Mouse (Mus musculus): ENCODE results near the gene Polr2a. TPM values are rescaled to one million over a fixed set of nuclear protein-coding genes. Genes with fewer than 3 reads are reported as not detected.

Gene Polr2a
- polyA plus RNA-seq, 1 experiment from 2014 or later: 61.2 TPM

- 64% methylated on average over 5 of the region's 5 CpGs for WGBS
- no peak overlapping the region for H3K4me2 ChIP-seq (ENCODE audit: low read depth, low read length, severe bottlenecking)
- peaks cover 7% of the 10 kb centered on the region; the same call in 1 of the 2 replicates for H3K4me1 ChIP-seq (replicated peaks; ENCODE audit: control insufficient read depth, insufficient read depth, low read length)
- no peaks in the 10 kb centered on the region for H3K9me3 ChIP-seq (ENCODE audit: control insufficient read depth, low read length)
- DNase-seq (ENCODE audit: low spot score): no peak
- H3K27me3 ChIP-seq (ENCODE audit: control insufficient read depth, insufficient read depth, low read length): peaks cover 6% of the 10 kb centered on the region
- H3K4me3 ChIP-seq (ENCODE audit: low read depth, low read length): no peak overlapping the region
- H3K36me3 ChIP-seq (ENCODE audit: control insufficient read depth, insufficient read depth, low read length): no peaks in the 10 kb centered on the region
- ATAC-seq (replicated peaks; ENCODE audit: low FRiP score): no peak
- H3K27ac ChIP-seq (ENCODE audit: low read depth, low read length): no peak overlapping the region
- no peak overlapping the region for H3K9ac ChIP-seq (ENCODE audit: low read length)
Measured at GRCm38 (mm10) chr11:69793429-69793828, 35.0 kb upstream of the Polr2a start.

- H3K9me3 ChIP-seq (ENCODE audit: control insufficient read depth, low read length): no peaks in the 10 kb centered on the region
- peaks cover 7% of the 10 kb centered on the region; the same call in 1 of the 2 replicates for H3K4me1 ChIP-seq (replicated peaks; ENCODE audit: control insufficient read depth, insufficient read depth, low read length)
- no peak overlapping the region for H3K4me3 ChIP-seq (ENCODE audit: low read depth, low read length)
- H3K4me2 ChIP-seq (ENCODE audit: low read depth, low read length, severe bottlenecking): no peak overlapping the region
- no peak overlapping the region for H3K9ac ChIP-seq (ENCODE audit: low read length)
- peaks cover 2% of the 10 kb centered on the region for H3K27me3 ChIP-seq (ENCODE audit: control insufficient read depth, insufficient read depth, low read length)
- ATAC-seq (replicated peaks; ENCODE audit: low FRiP score): no peak
- H3K36me3 ChIP-seq (ENCODE audit: control insufficient read depth, insufficient read depth, low read length): no peaks in the 10 kb centered on the region
- DNase-seq (ENCODE audit: low spot score): no peak
- no peak overlapping the region for H3K27ac ChIP-seq (ENCODE audit: low read depth, low read length)
- WGBS: 74% methylated on average over 5 of the region's 5 CpGs
Measured at GRCm38 (mm10) chr11:69791420-69791819, 33.0 kb upstream of the Polr2a start.

- no peaks in the 10 kb centered on the region for H3K4me1 ChIP-seq (replicated peaks; ENCODE audit: control insufficient read depth, insufficient read depth, low read length)
- no peak for DNase-seq (ENCODE audit: low spot score)
- 72% methylated on average over 5 of the region's 5 CpGs for WGBS
- ATAC-seq (replicated peaks; ENCODE audit: low FRiP score): no peak
- no peak overlapping the region for H3K27ac ChIP-seq (ENCODE audit: low read depth, low read length)
- no peak overlapping the region for H3K4me3 ChIP-seq (ENCODE audit: low read depth, low read length)
- H3K36me3 ChIP-seq (ENCODE audit: control insufficient read depth, insufficient read depth, low read length): no peaks in the 10 kb centered on the region
- H3K9ac ChIP-seq (ENCODE audit: low read length): no peak overlapping the region
- no peaks in the 10 kb centered on the region for H3K27me3 ChIP-seq (ENCODE audit: control insufficient read depth, insufficient read depth, low read length)
- no peak overlapping the region for H3K4me2 ChIP-seq (ENCODE audit: low read depth, low read length, severe bottlenecking)
- H3K9me3 ChIP-seq (ENCODE audit: control insufficient read depth, low read length): no peaks in the 10 kb centered on the region
Measured at GRCm38 (mm10) chr11:69789431-69789830, 31.0 kb upstream of the Polr2a start.

DNA sequence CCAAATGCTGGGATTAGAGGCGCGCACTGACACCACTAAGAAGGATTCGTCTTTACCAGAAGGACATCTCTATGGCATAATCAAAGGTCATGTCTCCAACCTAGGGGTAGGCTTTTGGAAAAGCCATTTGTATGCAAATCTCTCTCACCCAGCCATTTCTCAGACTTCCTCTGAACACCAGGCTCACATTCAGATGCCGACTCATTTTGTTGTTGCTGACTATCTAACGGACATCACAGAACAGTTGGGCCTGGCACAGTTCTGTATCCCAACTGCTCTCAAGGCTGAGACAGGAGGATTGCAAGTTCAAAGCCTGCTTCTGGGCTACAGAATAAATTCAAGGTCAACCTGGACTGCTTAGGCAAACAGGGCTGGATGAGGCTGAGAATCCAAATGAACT, 28.9 kb upstream of the Polr2a start:
- no peak overlapping the region for H3K4me3 ChIP-seq (ENCODE audit: low read depth, low read length)
- no peak overlapping the region for H3K4me2 ChIP-seq (ENCODE audit: low read depth, low read length, severe bottlenecking)
- H3K9ac ChIP-seq (ENCODE audit: low read length): no peak overlapping the region
- WGBS: 91% methylated on average over 5 of the region's 5 CpGs
- no peaks in the 10 kb centered on the region for H3K27me3 ChIP-seq (ENCODE audit: control insufficient read depth, insufficient read depth, low read length)
- no peaks in the 10 kb centered on the region for H3K36me3 ChIP-seq (ENCODE audit: control insufficient read depth, insufficient read depth, low read length)
- H3K9me3 ChIP-seq (ENCODE audit: control insufficient read depth, low read length): no peaks in the 10 kb centered on the region
- H3K27ac ChIP-seq (ENCODE audit: low read depth, low read length): no peak overlapping the region
- no peak for ATAC-seq (replicated peaks; ENCODE audit: low FRiP score)
- no peak for DNase-seq (ENCODE audit: low spot score)
- H3K4me1 ChIP-seq (replicated peaks; ENCODE audit: control insufficient read depth, insufficient read depth, low read length): no peaks in the 10 kb centered on the region

DNA sequence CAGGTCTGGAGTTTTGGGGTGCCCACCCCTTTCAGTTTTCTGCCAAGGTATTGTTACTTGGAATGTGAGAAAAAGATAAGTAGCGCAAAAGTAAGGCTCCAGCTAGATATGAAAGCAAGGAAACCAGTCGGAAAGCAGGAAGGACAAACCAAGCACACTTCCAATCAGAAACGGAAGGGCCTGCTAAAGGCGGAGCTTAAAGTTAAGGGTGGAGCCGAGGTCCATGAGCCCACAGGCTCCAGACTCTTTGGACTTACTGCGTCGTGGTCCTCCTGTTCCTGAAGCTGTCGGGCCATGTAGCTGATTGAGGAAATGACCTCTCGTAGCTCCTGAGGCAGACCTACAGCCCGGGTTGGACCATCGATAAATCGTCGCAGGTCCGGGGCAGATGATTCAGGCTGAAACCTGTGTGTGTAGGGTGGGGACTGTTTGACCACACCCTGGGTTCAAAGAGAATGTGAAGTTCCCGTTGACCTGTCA, 26.4 kb upstream of the Polr2a start:
- WGBS: 47% methylated on average over 15 of the region's 15 CpGs
- Histone ChIP-seq H3K36me3 (ENCODE audit: control insufficient read depth, insufficient read depth, low read length) (no peaks in the 10 kb centered on the region), H3K9me3 (ENCODE audit: control insufficient read depth, low read length) (no peaks in the 10 kb centered on the region), H3K4me3 (ENCODE audit: low read depth, low read length) (no peak overlapping the region), H3K27me3 (ENCODE audit: control insufficient read depth, insufficient read depth, low read length) (no peaks in the 10 kb centered on the region), H3K27ac (ENCODE audit: low read depth, low read length) (no peak overlapping the region), H3K4me2 (ENCODE audit: low read depth, low read length, severe bottlenecking) (no peak overlapping the region), H3K4me1 (replicated peaks; ENCODE audit: control insufficient read depth, insufficient read depth, low read length) (no peaks in the 10 kb centered on the region), H3K9ac (ENCODE audit: low read length) (no peak overlapping the region)
- DNase-seq (ENCODE audit: low spot score): no peak
- no peak for ATAC-seq (replicated peaks; ENCODE audit: low FRiP score)

- H3K27ac ChIP-seq (ENCODE audit: low read depth, low read length): no peak overlapping the region
- no peaks in the 10 kb centered on the region for H3K4me1 ChIP-seq (replicated peaks; ENCODE audit: control insufficient read depth, insufficient read depth, low read length)
- H3K9me3 ChIP-seq (ENCODE audit: control insufficient read depth, low read length): no peaks in the 10 kb centered on the region
- DNase-seq (ENCODE audit: low spot score) (no peak), ATAC-seq (replicated peaks; ENCODE audit: low FRiP score) (no peak)
- H3K4me2 ChIP-seq (ENCODE audit: low read depth, low read length, severe bottlenecking): no peak overlapping the region
- no peak overlapping the region for H3K9ac ChIP-seq (ENCODE audit: low read length)
- H3K27me3 ChIP-seq (ENCODE audit: control insufficient read depth, insufficient read depth, low read length): no peaks in the 10 kb centered on the region
- H3K4me3 ChIP-seq (ENCODE audit: low read depth, low read length): no peak overlapping the region
- 40% methylated on average over 4 of the region's 4 CpGs for WGBS
- no peaks in the 10 kb centered on the region for H3K36me3 ChIP-seq (ENCODE audit: control insufficient read depth, insufficient read depth, low read length)
Measured at GRCm38 (mm10) chr11:69781828-69782227, 23.4 kb upstream of the Polr2a start.

- Histone ChIP-seq H3K27ac (ENCODE audit: low read depth, low read length) (no peak overlapping the region), H3K4me1 (replicated peaks; ENCODE audit: control insufficient read depth, insufficient read depth, low read length) (no peaks in the 10 kb centered on the region), H3K4me2 (ENCODE audit: low read depth, low read length, severe bottlenecking) (no peak overlapping the region), H3K4me3 (ENCODE audit: low read depth, low read length) (no peak overlapping the region), H3K9me3 (ENCODE audit: control insufficient read depth, low read length) (no peaks in the 10 kb centered on the region), H3K36me3 (ENCODE audit: control insufficient read depth, insufficient read depth, low read length) (no peaks in the 10 kb centered on the region), H3K9ac (ENCODE audit: low read length) (no peak overlapping the region), H3K27me3 (ENCODE audit: control insufficient read depth, insufficient read depth, low read length) (no peaks in the 10 kb centered on the region)
- DNase-seq (ENCODE audit: low spot score): no peak
- ATAC-seq (replicated peaks; ENCODE audit: low FRiP score): no peak
- 41% methylated on average over 6 of the region's 7 CpGs for WGBS
Measured at GRCm38 (mm10) chr11:69778985-69779384, 20.5 kb upstream of the Polr2a start.

DNA sequence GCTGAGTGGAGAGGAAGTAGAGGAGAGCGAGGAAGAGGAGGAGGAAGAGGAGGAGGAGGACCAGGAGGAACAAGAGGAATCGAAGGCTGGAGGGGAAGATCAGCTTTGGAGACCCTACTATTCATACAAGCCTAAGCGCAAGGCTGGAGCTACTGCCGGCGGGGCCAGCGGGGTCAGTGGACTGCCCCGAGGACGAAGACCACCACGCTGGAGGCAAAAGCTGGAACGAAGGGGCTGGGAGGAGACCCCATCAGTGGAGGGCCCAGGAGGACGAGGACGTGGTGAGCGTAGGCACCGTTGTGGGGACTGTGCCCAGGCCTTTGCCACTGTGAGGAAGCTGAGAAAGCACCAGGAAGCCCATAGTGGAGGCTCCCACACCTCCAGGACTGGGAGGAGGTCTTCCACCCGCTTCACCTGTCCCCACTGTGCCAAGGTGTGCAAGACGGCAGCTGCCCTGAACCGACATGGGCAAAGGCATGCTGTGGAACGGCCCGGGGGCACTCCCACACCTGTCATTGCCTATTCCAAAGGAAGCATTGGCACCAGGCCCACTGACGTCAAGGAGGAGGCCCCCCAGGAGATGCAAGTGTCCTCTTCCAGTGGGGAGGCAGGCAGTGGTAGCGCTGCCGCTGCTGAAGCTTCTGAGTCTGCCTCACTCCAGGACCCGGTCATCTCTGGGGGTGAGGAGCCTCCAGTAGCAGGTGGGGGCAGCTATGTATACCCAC, 20.0 kb upstream of the Polr2a start:
- Histone ChIP-seq H3K9ac (ENCODE audit: low read length) (no peak overlapping the region), H3K27me3 (ENCODE audit: control insufficient read depth, insufficient read depth, low read length) (no peaks in the 10 kb centered on the region), H3K4me3 (ENCODE audit: low read depth, low read length) (no peak overlapping the region), H3K27ac (ENCODE audit: low read depth, low read length) (no peak overlapping the region), H3K9me3 (ENCODE audit: control insufficient read depth, low read length) (no peaks in the 10 kb centered on the region), H3K4me2 (ENCODE audit: low read depth, low read length, severe bottlenecking) (no peak overlapping the region), H3K4me1 (replicated peaks; ENCODE audit: control insufficient read depth, insufficient read depth, low read length) (no peaks in the 10 kb centered on the region), H3K36me3 (ENCODE audit: control insufficient read depth, insufficient read depth, low read length) (no peaks in the 10 kb centered on the region)
- WGBS: 73% methylated on average over 23 of the region's 23 CpGs
- ATAC-seq (replicated peaks; ENCODE audit: low FRiP score): no peak
- DNase-seq (ENCODE audit: low spot score): no peak
